Comparison of ENCODE assay signal across 10 mouse cellular contexts in genomic region chr6:56458098-56458497, GRCm38 (mm10).
DNase-seq lines count a peak whose midpoint lies in the region; ATAC-seq and TF ChIP-seq lines count a peak whose summit lies in the region.
"Had no signal": no experiment of that assay in that cellular context is flagged by ENCODE, and none has a peak within 500 bp of the region (broad histone marks: within the 10 kb centered on the region; RNA-seq: fewer than 3 reads in every experiment).

No protein-coding gene starts in this region.

- dilution Hi-C loops in CH12.LX (cut with MboI; ENCODE audit: extremely low pct_ligation_motif_present, extremely low pct_unique_long_range_greater_than_20kb, low sequenced_read_pairs), result no loop called here

- 31% methylated on average over 3 of the region's 3 CpGs for WGBS in liver, embryonic 14.5 days (ENCODE audit: insufficient replicate concordance)
- WGBS in liver, embryonic 11.5 days, result 43% methylated on average over 3 of the region's 3 CpGs
- 53% methylated on average over 3 of the region's 3 CpGs for WGBS in embryonic facial prominence, embryonic 10.5 days
- WGBS in hindbrain, embryonic 13.5 days, result 51% methylated on average over 3 of the region's 3 CpGs

- H3K4me3 ChIP-seq in gastrocnemius, adult 2 months, result no peak overlapping the region
- H3K4me3 ChIP-seq in liver, embryonic 14.5 days (ENCODE audit: insufficient read depth in 1 of 2, low read depth in 2 of 2, low read length in 2 of 2), result no peak overlapping the region
- no peak overlapping the region for H3K4me3 ChIP-seq in liver, embryonic 11.5 days (ENCODE audit: low read depth, low read length)
- H3K4me3 ChIP-seq in CH12.LX (replicated peaks in 1 of 3; ENCODE audit: low read depth in 2 of 3, low read length in 2 of 3, poor library complexity in 1 of 3), result no peak overlapping the region
- H3K4me3 ChIP-seq in embryonic facial prominence, embryonic 10.5 days, result no peak overlapping the region
- H3K4me3 ChIP-seq in hindbrain, embryonic 13.5 days, result no peak overlapping the region
- H3K4me3 ChIP-seq: midbrain, embryonic 10.5 days; stomach, embryonic 15.5 days had no signal

- no peaks in the 10 kb centered on the region for H3K9me3 ChIP-seq in liver, embryonic 14.5 days (ENCODE audit: control insufficient read depth, low read length)
- no peaks in the 10 kb centered on the region for H3K9me3 ChIP-seq in liver, embryonic 11.5 days (ENCODE audit: control insufficient read depth, low read length)
- no peaks in the 10 kb centered on the region for H3K9me3 ChIP-seq in CH12.LX (replicated peaks; ENCODE audit: low read length)
- no peaks in the 10 kb centered on the region for H3K9me3 ChIP-seq in embryonic facial prominence, embryonic 10.5 days
- no peaks in the 10 kb centered on the region for H3K9me3 ChIP-seq in hindbrain, embryonic 13.5 days
- H3K9me3 ChIP-seq: midbrain, embryonic 10.5 days; stomach, embryonic 15.5 days had no signal

- TF ChIP-seq POLR2A in CH12.LX (IDR thresholded peaks at IDR 0.05; ENCODE audit: low read depth, low read length), result no peak

- peak; percentile 60 for TF ChIP-seq RAD21 in CH12.LX (IDR thresholded peaks at IDR 0.05; ENCODE audit: low read depth, low read length)

- no peak for ATAC-seq in liver, embryonic 14.5 days (ENCODE audit: insufficient read depth)
- ATAC-seq in liver, embryonic 11.5 days (replicated peaks; ENCODE audit: low FRiP score), result no peak
- no peak for ATAC-seq in hindbrain, embryonic 13.5 days (ENCODE audit: low FRiP score)

- no peak overlapping the region for H3K9ac ChIP-seq in liver, embryonic 14.5 days (replicated peaks)
- H3K9ac ChIP-seq in liver, embryonic 11.5 days (ENCODE audit: low read depth, low read length), result no peak overlapping the region
- no peak overlapping the region for H3K9ac ChIP-seq in CH12.LX (ENCODE audit: insufficient read depth, low read depth)
- no peak overlapping the region for H3K9ac ChIP-seq in hindbrain, embryonic 13.5 days
- H3K9ac ChIP-seq: stomach, embryonic 15.5 days had no signal

- peak; percentile 48 for TF ChIP-seq CTCF in gastrocnemius, adult 2 months (IDR thresholded peaks at IDR 0.05)
- TF ChIP-seq CTCF in liver, embryonic 14.5 days (IDR thresholded peaks at IDR 0.05; ENCODE audit: low read depth), result peak; percentile 58
- TF ChIP-seq CTCF in CH12.LX (conservative IDR thresholded peaks at IDR 0.05 in 1 of 2, IDR thresholded peaks at IDR 0.05 in 1 of 2; ENCODE audit: low read depth in 2 of 2, low read length in 2 of 2), result peak; percentile 67 to 71

- no peaks in the 10 kb centered on the region for H3K36me3 ChIP-seq in liver, embryonic 14.5 days (replicated peaks; ENCODE audit: control insufficient read depth, insufficient read depth, low read depth)
- no peaks in the 10 kb centered on the region for H3K36me3 ChIP-seq in liver, embryonic 11.5 days (ENCODE audit: control insufficient read depth, insufficient read depth, low read length)
- no peaks in the 10 kb centered on the region for H3K36me3 ChIP-seq in CH12.LX (replicated peaks in 1 of 2; ENCODE audit: control insufficient read depth in 1 of 2, insufficient read depth in 1 of 2, low read length in 1 of 2)
- H3K36me3 ChIP-seq in embryonic facial prominence, embryonic 10.5 days (replicated peaks), result no peaks in the 10 kb centered on the region
- H3K36me3 ChIP-seq in hindbrain, embryonic 13.5 days, result no peaks in the 10 kb centered on the region
- H3K36me3 ChIP-seq: midbrain, embryonic 10.5 days; stomach, embryonic 15.5 days had no signal

- no peak overlapping the region for H3K4me2 ChIP-seq in liver, embryonic 14.5 days (ENCODE audit: low read depth)
- no peak overlapping the region for H3K4me2 ChIP-seq in liver, embryonic 11.5 days
- H3K4me2 ChIP-seq in CH12.LX (ENCODE audit: insufficient read depth, low read depth, poor library complexity, severe bottlenecking), result no peak overlapping the region
- H3K4me2 ChIP-seq in hindbrain, embryonic 13.5 days, result no peak overlapping the region
- H3K4me2 ChIP-seq: stomach, embryonic 15.5 days had no signal

- H3K4me1 ChIP-seq in liver, embryonic 14.5 days (replicated peaks; ENCODE audit: control insufficient read depth in 2 of 2, insufficient read depth in 2 of 2, low read length in 1 of 2), result no peaks in the 10 kb centered on the region
- H3K4me1 ChIP-seq in liver, embryonic 11.5 days (replicated peaks; ENCODE audit: control insufficient read depth, insufficient read depth, low read length), result no peaks in the 10 kb centered on the region
- no peaks in the 10 kb centered on the region for H3K4me1 ChIP-seq in CH12.LX (ENCODE audit: control insufficient read depth in 1 of 2, insufficient read depth in 2 of 2)
- no peaks in the 10 kb centered on the region for H3K4me1 ChIP-seq in embryonic facial prominence, embryonic 10.5 days
- H3K4me1 ChIP-seq in hindbrain, embryonic 13.5 days (replicated peaks), result no peaks in the 10 kb centered on the region
- H3K4me1 ChIP-seq: midbrain, embryonic 10.5 days; stomach, embryonic 15.5 days had no signal

- intact Hi-C loops in gastrocnemius, adult 2 months (cut with DNase I), result no loop called here
- intact Hi-C loops in gastrocnemius, postnatal 36 days (cut with DNase I), result no loop called here

- H3K27me3 ChIP-seq in liver, embryonic 14.5 days (ENCODE audit: control insufficient read depth, insufficient read depth, low read length), result no peaks in the 10 kb centered on the region
- H3K27me3 ChIP-seq in liver, embryonic 11.5 days (replicated peaks; ENCODE audit: control insufficient read depth, insufficient read depth, low read length), result no peaks in the 10 kb centered on the region
- no peaks in the 10 kb centered on the region for H3K27me3 ChIP-seq in CH12.LX (replicated peaks)
- H3K27me3 ChIP-seq in embryonic facial prominence, embryonic 10.5 days (replicated peaks; ENCODE audit: low read depth, poor library complexity, severe bottlenecking), result no peaks in the 10 kb centered on the region
- H3K27me3 ChIP-seq in hindbrain, embryonic 13.5 days, result no peaks in the 10 kb centered on the region
- H3K27me3 ChIP-seq: stomach, embryonic 15.5 days had no signal

- TF ChIP-seq EP300 in liver, embryonic 14.5 days (IDR thresholded peaks at IDR 0.05; ENCODE audit: low read depth), result no peak
- TF ChIP-seq EP300 in CH12.LX (IDR thresholded peaks at IDR 0.05; ENCODE audit: low read length), result no peak

- in situ Hi-C loops in CH12.LX (cut with MboI; ENCODE audit: low pct_ligation_motif_present, low pct_unique_long_range_greater_than_20kb, low sequenced_read_pairs), result no loop called here

- DNase-seq in gastrocnemius, adult 2 months, result no peak
- no peak for DNase-seq in gastrocnemius, postnatal 36 days
- DNase-seq in liver, embryonic 14.5 days (ENCODE audit: low read depth in 3 of 3, low spot score in 3 of 3), result no peak
- DNase-seq in liver, embryonic 11.5 days (ENCODE audit: low spot score), result no peak
- DNase-seq in CH12.LX (ENCODE audit: extremely low read depth), result peak; percentile 50
- DNase-seq in embryonic facial prominence, embryonic 10.5 days (ENCODE audit: low spot score), result peak; percentile 22
- DNase-seq in urinary bladder, adult 2 months (ENCODE audit: low spot score), result no peak

- no peak overlapping the region for H3K27ac ChIP-seq in gastrocnemius, adult 2 months
- H3K27ac ChIP-seq in liver, embryonic 14.5 days, result no peak overlapping the region
- no peak overlapping the region for H3K27ac ChIP-seq in liver, embryonic 11.5 days (ENCODE audit: low read depth, low read length)
- H3K27ac ChIP-seq in CH12.LX (ENCODE audit: insufficient read depth, low read depth), result no peak overlapping the region
- no peak overlapping the region for H3K27ac ChIP-seq in embryonic facial prominence, embryonic 10.5 days (replicated peaks)
- no peak overlapping the region for H3K27ac ChIP-seq in hindbrain, embryonic 13.5 days
- H3K27ac ChIP-seq: midbrain, embryonic 10.5 days; stomach, embryonic 15.5 days had no signal

- H3K79me2 ChIP-seq in CH12.LX (replicated peaks; ENCODE audit: control insufficient read depth, extremely low read depth, insufficient read depth, poor library complexity, severe bottlenecking), result no peaks in the 10 kb centered on the region

TF ChIP-seq in CH12.LX, 34 proteins besides CTCF, POLR2A, EP300 and RAD21:
- TF ChIP-seq SMC3 (IDR thresholded peaks at IDR 0.05; ENCODE audit: low read depth, low read length) (peak; percentile 46), UBTF (IDR thresholded peaks at IDR 0.05; ENCODE audit: low read depth, low read length) (no peak), ELF1 (IDR thresholded peaks at IDR 0.05; ENCODE audit: low read depth, low read length) (no peak), POLR2AphosphoS2 (IDR thresholded peaks at IDR 0.05; ENCODE audit: low read depth, low read length) (no peak)

Comparison
In these comparisons a context has a peak if more than half of its experiments do, and no peak if none do; other contexts are left out.
1. DNase-seq: peak in CH12.LX (single experiment) and embryonic facial prominence, embryonic 10.5 days (single experiment); none in gastrocnemius, adult 2 months (single experiment), gastrocnemius, postnatal 36 days (0 of 2), liver, embryonic 14.5 days (0 of 3), liver, embryonic 11.5 days (single experiment) and urinary bladder, adult 2 months (single experiment).
2. Peak in every context shown above with its lines, with median percentiles within 50 percentile points of each other: CTCF ChIP-seq.